Mouse (Mus musculus) heart, embryonic 10.5 days (tissue): Measurements from ENCODE around the gene Smim20. TPM values are rescaled to one million over a fixed set of nuclear protein-coding genes. Genes with fewer than 3 reads are reported as not detected.
A peak's percentile ranks its signal among the peaks of the same experiment; 100 is the strongest.

Experiments
- DNase-seq: peaks from one replicate; pipeline ENCODE4 v3.0.0-alpha.2; 2017; ENCODE audit warnings: low spot score
- H3K27ac ChIP-seq: fragments of 300-500 bp; sonication (generic); 2 replicates; pipeline ENCODE4 v1.5.1; 2016; ENCODE audit warnings: mild to moderate bottlenecking
- H3K27me3 ChIP-seq: fragments of 300-500 bp; sonication (generic); 2 replicates; pipeline ENCODE4 v1.6.1; 2016; ENCODE audit warnings: mild to moderate bottlenecking; ENCODE audit not compliant: poor library complexity, insufficient read depth, severe bottlenecking
- H3K36me3 ChIP-seq: fragments of 300-500 bp; sonication (generic); 2 replicates; pipeline ENCODE4 v1.6.1; 2016; ENCODE audit warnings: mild to moderate bottlenecking, moderate library complexity
- H3K4me1 ChIP-seq: fragments of 300-500 bp; sonication (generic); 2 replicates; pipeline ENCODE4 v1.6.1; 2016; ENCODE audit warnings: mild to moderate bottlenecking
- H3K4me3 ChIP-seq: fragments of 300-500 bp; sonication (generic); 2 replicates; pipeline ENCODE4 v1.5.1; 2016; ENCODE audit warnings: mild to moderate bottlenecking, moderate library complexity
- H3K9me3 ChIP-seq: fragments of 300-500 bp; sonication (generic); 2 replicates; pipeline ENCODE4 v1.6.1; 2016; ENCODE audit warnings: mild to moderate bottlenecking, moderate library complexity
- WGBS: fragments of 180-500 bp; shearing (Covaris S2); methylation state at CpG from one replicate; pipeline ENCODE4 v1.1.7; 2016; 5-methylcytosine and 5-hydroxymethylcytosine counted together
- polyA plus RNA-seq: library from polyadenylated mRNA; unstranded; fragments of >200 nt; fragmentation: Nextera tagmentation; extraction: Ambion mirVana; gene quantifications from 2 replicates; pipeline ENCODE4 v1.2.1, GENCODE M21; 2016

Smim20 gene
- 104 and 164 TPM in 2 replicates for polyA plus RNA-seq

DNA sequence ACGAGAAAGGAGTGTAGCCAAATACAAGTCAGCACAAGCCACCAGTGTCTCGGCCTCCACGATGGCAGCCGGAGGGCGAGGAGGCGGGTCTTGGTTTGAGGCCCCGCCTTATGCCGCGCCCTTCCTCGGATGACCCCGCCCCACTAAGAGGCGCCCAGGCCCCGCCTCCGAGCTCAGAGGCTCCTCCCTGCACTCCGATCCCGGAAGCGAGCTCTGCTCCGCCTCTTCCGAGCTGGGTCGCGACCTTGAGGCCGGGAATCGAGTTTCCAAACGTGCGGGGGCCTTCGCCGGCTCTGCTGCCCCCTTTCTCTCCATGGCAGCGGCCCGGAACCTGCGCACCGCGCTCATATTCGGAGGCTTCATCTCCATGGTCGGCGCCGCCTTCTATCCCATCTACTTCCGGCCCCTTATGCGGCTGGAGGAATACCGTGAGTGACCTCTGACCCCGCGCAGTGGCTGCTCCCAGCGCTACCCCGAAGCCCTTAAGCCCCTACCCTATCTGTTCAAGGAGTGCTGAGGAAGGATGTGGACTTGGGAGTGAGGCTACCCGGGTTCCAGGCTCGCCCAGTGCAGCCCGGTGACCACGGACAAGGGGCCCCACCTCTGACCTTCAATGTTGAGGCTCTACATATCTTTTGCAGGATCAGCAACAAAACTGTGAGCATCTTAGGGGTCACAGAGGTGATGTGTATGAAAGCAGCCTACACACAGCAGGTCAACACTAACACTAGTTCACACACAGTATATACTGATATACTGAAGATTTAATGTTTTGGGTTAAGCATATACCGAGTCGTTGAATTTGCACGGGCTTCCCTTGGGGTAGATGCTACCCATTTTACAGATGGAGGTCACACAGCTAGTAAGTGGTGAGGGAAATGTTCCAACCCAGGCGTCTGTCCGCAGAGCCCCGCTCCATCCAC lies at the start of gene Smim20:
TSS of gene Smim20 (plus strand) at position 153 of the 923 bp plus-strand sequence.
- no peaks in the 10 kb centered on the region for H3K36me3 ChIP-seq
- H3K9me3 ChIP-seq: no peaks in the 10 kb centered on the region
- H3K27me3 ChIP-seq: no peaks in the 10 kb centered on the region
- peak within 1 kb of the TSS; percentile 80 for H3K4me3 ChIP-seq
- peak; percentile 96 for DNase-seq
- peaks cover 40% of the 10 kb centered on the region for H3K4me1 ChIP-seq
- H3K27ac ChIP-seq: peak within 1 kb of the TSS; percentile 97
- 11% methylated on average over 52 of the region's 53 CpGs for WGBS

- H3K4me1 ChIP-seq: peaks cover 13% of the 10 kb centered on the region; the same call in 1 of the 2 replicates
- WGBS: 83% methylated on average over 13 of the region's 13 CpGs
- H3K27me3 ChIP-seq: no peaks in the 10 kb centered on the region
- H3K9me3 ChIP-seq: no peaks in the 10 kb centered on the region
- no peaks in the 10 kb centered on the region for H3K36me3 ChIP-seq
- no peak overlapping the region for H3K4me3 ChIP-seq
- H3K27ac ChIP-seq: no peak overlapping the region
- no peak for DNase-seq
Observed at GRCm38 (mm10) chr5:53225434-53225833, 41.4 kb upstream of the Smim20 start.

DNA sequence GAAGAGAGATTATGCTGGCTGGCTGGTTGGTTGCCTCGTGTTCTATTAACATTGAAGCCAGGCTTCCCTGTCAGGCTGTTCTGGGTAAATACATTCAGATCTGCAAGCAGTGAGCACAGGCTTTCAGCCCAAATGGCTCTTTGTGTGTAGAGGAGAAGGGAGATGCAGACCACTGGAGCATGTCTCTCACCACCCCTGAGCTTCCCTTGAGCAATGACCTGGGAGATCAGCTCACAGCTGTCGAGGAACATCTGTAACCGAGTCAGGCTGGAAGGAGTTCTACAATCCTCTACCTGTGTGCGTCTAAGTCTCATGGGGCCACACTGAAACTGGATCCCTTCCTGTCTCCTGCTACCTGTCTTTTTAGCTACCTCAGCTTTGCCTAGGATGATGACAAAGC lies 36.3 kb upstream of the Smim20 start:
- peaks cover 11% of the 10 kb centered on the region; the same call in 1 of the 2 replicates for H3K4me1 ChIP-seq
- no peak overlapping the region for H3K27ac ChIP-seq
- no peak for DNase-seq
- H3K36me3 ChIP-seq: no peaks in the 10 kb centered on the region
- no peaks in the 10 kb centered on the region for H3K27me3 ChIP-seq
- H3K9me3 ChIP-seq: no peaks in the 10 kb centered on the region
- 70% methylated on average over 4 of the region's 4 CpGs for WGBS
- no peak overlapping the region for H3K4me3 ChIP-seq

DNA sequence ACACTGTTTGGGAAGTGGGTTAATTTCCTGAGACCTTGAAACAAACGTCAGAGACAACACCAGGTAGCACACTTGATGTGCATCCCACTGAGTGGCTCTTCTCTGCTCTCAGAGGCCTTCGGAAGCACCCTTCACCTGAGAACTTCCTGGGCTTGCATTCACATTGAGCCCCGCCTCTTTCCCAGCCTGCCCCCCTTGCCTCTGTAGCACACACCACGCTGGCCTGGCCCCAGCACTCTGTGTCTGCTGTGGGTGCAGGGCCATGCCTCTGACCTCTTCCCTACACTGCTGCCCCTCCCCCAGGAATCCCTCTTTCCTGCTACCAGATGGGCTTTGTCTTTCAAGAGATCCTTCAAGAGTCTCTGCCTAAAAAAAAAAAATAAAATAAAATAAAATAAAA lies 31.3 kb upstream of the Smim20 start:
- Histone ChIP-seq H3K4me1 (peaks cover 32% of the 10 kb centered on the region), H3K36me3 (no peaks in the 10 kb centered on the region), H3K9me3 (no peaks in the 10 kb centered on the region), H3K27ac (peak overlapping the region; percentile 71), H3K4me3 (no peak overlapping the region), H3K27me3 (0 out of 2 replicates have a peak, but pooled peaks cover 4% of the 10 kb centered on the region)
- WGBS: 8% methylated on average over 4 of the region's 4 CpGs
- no peak for DNase-seq

GRCm38 (mm10) chr5:53236136-53236535 lies 30.7 kb upstream of the Smim20 start:
- H3K27ac ChIP-seq: peak overlapping the region; percentile 69

DNA sequence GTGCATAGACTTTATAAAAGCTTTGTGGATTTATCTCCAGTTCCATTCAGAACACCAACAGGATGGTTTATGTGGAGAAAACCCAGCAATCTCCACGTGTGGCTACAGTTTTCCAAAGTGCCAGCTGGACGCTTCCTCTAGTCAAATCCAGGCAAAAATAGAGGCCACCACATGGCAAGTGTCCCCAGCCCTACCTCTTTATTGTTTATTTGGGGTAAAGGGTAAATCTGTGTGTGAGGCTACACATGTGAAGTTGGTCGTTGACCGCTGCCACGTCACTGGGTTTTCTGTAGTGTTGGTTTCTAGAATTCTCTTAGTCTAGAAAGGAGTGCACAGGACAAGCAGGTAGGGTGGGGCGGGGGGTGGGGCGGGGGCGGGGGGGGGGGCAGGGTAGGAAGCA lies 30.1 kb upstream of the Smim20 start:
- H3K27ac ChIP-seq: peak overlapping the region; percentile 52; the same call in 1 of the 2 replicates
- H3K9me3 ChIP-seq: no peaks in the 10 kb centered on the region
- no peaks in the 10 kb centered on the region for H3K36me3 ChIP-seq
- WGBS: 78% methylated on average over 7 of the region's 8 CpGs
- H3K4me3 ChIP-seq: no peak overlapping the region
- 0 out of 2 replicates have a peak, but pooled peaks cover 4% of the 10 kb centered on the region for H3K27me3 ChIP-seq
- no peak for DNase-seq
- H3K4me1 ChIP-seq: peaks cover 40% of the 10 kb centered on the region

More at GRCm38 (mm10) chr5:53236136-53236535, 30.7 kb upstream of the Smim20 start:
- Histone ChIP-seq H3K27me3 (0 out of 2 replicates have a peak, but pooled peaks cover 4% of the 10 kb centered on the region), H3K36me3 (no peaks in the 10 kb centered on the region), H3K4me3 (no peak overlapping the region), H3K4me1 (peaks cover 36% of the 10 kb centered on the region), H3K9me3 (no peaks in the 10 kb centered on the region)
- DNase-seq: no peak
- WGBS: 7% methylated on average over 5 of the region's 5 CpGs

- Histone ChIP-seq H3K9me3 (no peaks in the 10 kb centered on the region), H3K27ac (no peak overlapping the region), H3K4me1 (peaks cover 44% of the 10 kb centered on the region), H3K36me3 (no peaks in the 10 kb centered on the region), H3K4me3 (no peak overlapping the region), H3K27me3 (0 out of 2 replicates have a peak, but pooled peaks cover 4% of the 10 kb centered on the region)
- no peak for DNase-seq
- 72% methylated on average over 7 of the region's 7 CpGs for WGBS
Observed at GRCm38 (mm10) chr5:53238761-53239160, 28.1 kb upstream of the Smim20 start.

DNA sequence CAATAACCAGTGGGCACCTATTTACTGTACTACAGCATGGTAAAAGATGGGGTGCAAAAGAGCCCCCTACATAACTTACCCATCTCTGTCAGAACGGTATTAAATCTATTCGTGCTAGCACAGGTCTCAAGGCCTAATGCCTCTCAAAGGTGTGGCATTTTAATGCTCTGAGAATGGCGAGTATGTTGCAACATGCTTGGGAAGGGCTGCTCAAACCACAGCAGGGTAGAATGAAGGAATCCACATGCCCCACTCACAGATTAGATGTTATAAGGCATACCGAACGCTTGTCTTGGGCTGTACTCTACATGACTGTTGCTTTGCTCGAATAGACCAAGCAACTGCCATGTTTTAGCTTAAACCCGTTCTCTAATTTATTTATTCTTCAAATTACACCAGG lies 27.7 kb upstream of the Smim20 start:
- Histone ChIP-seq H3K4me1 (peaks cover 44% of the 10 kb centered on the region), H3K9me3 (no peaks in the 10 kb centered on the region), H3K36me3 (no peaks in the 10 kb centered on the region), H3K4me3 (no peak overlapping the region), H3K27ac (no peak overlapping the region), H3K27me3 (0 out of 2 replicates have a peak, but pooled peaks cover 4% of the 10 kb centered on the region)
- 86% methylated on average over 7 of the region's 7 CpGs for WGBS
- DNase-seq: no peak

- Histone ChIP-seq H3K27ac (peak overlapping the region; percentile 30; the same call in 1 of the 2 replicates), H3K4me3 (no peak overlapping the region), H3K36me3 (no peaks in the 10 kb centered on the region), H3K9me3 (no peaks in the 10 kb centered on the region), H3K27me3 (0 out of 2 replicates have a peak, but pooled peaks cover 4% of the 10 kb centered on the region), H3K4me1 (peaks cover 44% of the 10 kb centered on the region)
- no peak for DNase-seq
- WGBS: 45% methylated on average over 11 of the region's 11 CpGs
Observed at GRCm38 (mm10) chr5:53239831-53240440, 26.9 kb upstream of the Smim20 start.

DNA sequence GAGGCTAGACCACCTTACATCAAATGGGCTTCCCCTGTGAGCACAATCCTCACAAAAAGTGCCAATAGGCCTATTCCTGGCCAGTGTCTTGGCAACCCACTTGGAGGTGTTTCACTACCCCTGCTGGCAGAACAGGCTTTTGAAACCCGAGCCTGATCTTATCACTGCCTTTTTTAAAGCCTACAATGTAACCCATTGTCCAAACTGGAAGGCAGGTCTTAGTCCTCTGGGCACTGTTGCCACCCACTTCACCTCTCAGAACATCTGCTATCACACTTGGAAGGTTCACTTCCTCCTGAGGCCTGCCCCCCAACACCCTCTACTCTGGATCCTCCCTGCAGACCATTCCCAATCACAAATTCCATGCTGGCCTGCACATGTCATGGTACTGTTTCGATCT lies 25.8 kb upstream of the Smim20 start:
- WGBS: 50% methylated on average over 2 of the region's 2 CpGs
- H3K36me3 ChIP-seq: no peaks in the 10 kb centered on the region
- H3K4me3 ChIP-seq: no peak overlapping the region
- H3K27me3 ChIP-seq: 0 out of 2 replicates have a peak, but pooled peaks cover 4% of the 10 kb centered on the region
- H3K27ac ChIP-seq: no peak overlapping the region
- DNase-seq: no peak
- peaks cover 35% of the 10 kb centered on the region for H3K4me1 ChIP-seq
- no peaks in the 10 kb centered on the region for H3K9me3 ChIP-seq

GRCm38 (mm10) chr5:53241963-53242362 lies 24.9 kb upstream of the Smim20 start:
- WGBS: 71% methylated on average over 5 of the region's 5 CpGs
- H3K4me1 ChIP-seq: peaks cover 28% of the 10 kb centered on the region
- no peaks in the 10 kb centered on the region for H3K36me3 ChIP-seq
- no peak overlapping the region for H3K27ac ChIP-seq
- no peak for DNase-seq
- 0 out of 2 replicates have a peak, but pooled peaks cover 4% of the 10 kb centered on the region for H3K27me3 ChIP-seq
- no peak overlapping the region for H3K4me3 ChIP-seq
- H3K9me3 ChIP-seq: no peaks in the 10 kb centered on the region

GRCm38 (mm10) chr5:53242865-53243499 lies 23.9 kb upstream of the Smim20 start:
- DNase-seq: no peak
- Histone ChIP-seq H3K9me3 (no peaks in the 10 kb centered on the region), H3K4me1 (peaks cover 24% of the 10 kb centered on the region), H3K36me3 (no peaks in the 10 kb centered on the region), H3K27ac (no peak overlapping the region), H3K4me3 (no peak overlapping the region), H3K27me3 (0 out of 2 replicates have a peak, but pooled peaks cover 7% of the 10 kb centered on the region)
- 82% methylated on average over 7 of the region's 7 CpGs for WGBS
